Mouse (Mus musculus): ENCODE results near the gene Rnf207.

GRCm38 (mm10) chr4:152264867-152265568 lies 53.8 kb downstream of the Rnf207 start:
- TF ChIP-seq POLR2A (IDR thresholded peaks at IDR 0.05; ENCODE audit: borderline replicate concordance, control insufficient read depth, low read depth, low read length) (no peak), CTCF (IDR thresholded peaks at IDR 0.05; ENCODE audit: control insufficient read depth, insufficient read depth, low read length) (peak; percentile 34; the same call in 1 of the 2 replicates)

Data from bone marrow, adult 2 months (tissue).